Mouse (Mus musculus) activated CD4-positive, CD25-positive, alpha-beta regulatory T cell, adult 4 months (primary cell): ENCODE results near the gene Cplane1. TPM values are rescaled to one million over a fixed set of nuclear protein-coding genes. Genes with fewer than 3 reads are reported as not detected.

Experiments used
- ATAC-seq: one replicate; pipeline ENCODE4 v1.8.0; 2017
- polyA plus RNA-seq, 2 experiments: library from polyadenylated mRNA; unstranded; fragments of 100-300 nt; shearing (Covaris generic); gene quantifications; one replicate each; pipeline ENCODE4 v1.2.1; 2017

The Cplane1 gene
- polyA plus RNA-seq, 2 experiments from 2014 or later: 6.5 to 12.9 TPM

- ATAC-seq: no peak
Measured at GRCm38 (mm10) chr15:8302944-8303343, 134.0 kb downstream of the Cplane1 start.

GRCm38 (mm10) chr15:8305474-8305873 is 136.6 kb downstream of the Cplane1 start:
- no peak for ATAC-seq

- ATAC-seq: no peak
Measured at GRCm38 (mm10) chr15:8317381-8317780, 148.5 kb downstream of the Cplane1 start.

GRCm38 (mm10) chr15:8319191-8319590 is 150.3 kb downstream of the Cplane1 start:
- ATAC-seq: no peak

Other genes with a start within 250 kb of the Cplane1 start
- 10 to 100 TPM; 35.3 to 36.5 TPM for gene Wdr70, start 69.9 kb upstream of the Cplane1 start, polyA plus RNA-seq
- 1 to 10 TPM; 8.2 to 9.6 TPM for gene Nup155, start 59.8 kb upstream of the Cplane1 start, polyA plus RNA-seq